Mouse (Mus musculus) E14TG2a.4 (cell line): ENCODE measurements around the gene Gtf2e1.

ENCODE experiments used
- CTCF ChIP-seq: conservative IDR thresholded peaks from 2 replicates; pipeline ENCODE4 v1.5.1; 2014; ENCODE audit warnings: low read length
- NANOG ChIP-seq: IDR thresholded peaks from 2 replicates; pipeline ENCODE4 v1.6.1; 2014; ENCODE audit warnings: borderline replicate concordance, low read length, mixed read lengths
- POU5F1 ChIP-seq: IDR thresholded peaks from 2 replicates; pipeline ENCODE4 v1.6.1; 2014; ENCODE audit warnings: low read length, borderline replicate concordance

DNA sequence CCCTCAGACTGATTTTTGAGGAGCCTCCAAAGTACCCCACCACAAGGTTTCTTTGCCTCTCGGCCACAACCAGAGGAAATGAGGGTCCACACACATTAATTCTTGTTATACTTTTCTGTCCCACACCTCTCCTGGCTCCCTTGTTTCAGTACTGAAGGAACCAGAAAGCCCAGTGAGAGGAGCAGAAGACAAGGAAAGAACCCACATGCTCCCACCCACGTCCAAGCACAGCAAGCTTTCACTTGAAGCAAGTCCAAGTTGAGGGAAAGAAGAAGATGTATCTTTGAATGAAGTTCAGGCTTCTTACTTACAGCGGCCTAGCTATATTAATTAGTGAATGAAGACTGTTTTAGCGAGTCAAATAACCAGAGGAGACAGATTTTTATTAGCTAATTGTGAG, 76.7 kb downstream of the Gtf2e1 start:
- TF ChIP-seq CTCF = no peak
- no peak for TF ChIP-seq POU5F1
- no peak for TF ChIP-seq NANOG
